Mouse (Mus musculus) cerebellum, adult 2 months (tissue): ENCODE measurements at regions not wholly inside any gene's neighbourhood (a gene's known extent, or its start where the extent isn't known, plus 50 kb on each side); places are given as distances from the start of the nearest gene placed in this dataset.

Experiments
- CTCF ChIP-seq: fragments of 200-500 bp; IDR thresholded peaks from 2 replicates; pipeline ENCODE4 v1.5.1; 2011; ENCODE audit warnings: low read depth, mild to moderate bottlenecking, control low read depth, low read length, moderate library complexity, borderline replicate concordance; ENCODE audit not compliant: insufficient read depth
- POLR2A ChIP-seq: fragments of 200-500 bp; IDR thresholded peaks from 2 replicates; pipeline ENCODE4 v1.6.1; 2011; ENCODE audit warnings: low read length, control low read depth, borderline replicate concordance; ENCODE audit not compliant: insufficient read depth

DNA sequence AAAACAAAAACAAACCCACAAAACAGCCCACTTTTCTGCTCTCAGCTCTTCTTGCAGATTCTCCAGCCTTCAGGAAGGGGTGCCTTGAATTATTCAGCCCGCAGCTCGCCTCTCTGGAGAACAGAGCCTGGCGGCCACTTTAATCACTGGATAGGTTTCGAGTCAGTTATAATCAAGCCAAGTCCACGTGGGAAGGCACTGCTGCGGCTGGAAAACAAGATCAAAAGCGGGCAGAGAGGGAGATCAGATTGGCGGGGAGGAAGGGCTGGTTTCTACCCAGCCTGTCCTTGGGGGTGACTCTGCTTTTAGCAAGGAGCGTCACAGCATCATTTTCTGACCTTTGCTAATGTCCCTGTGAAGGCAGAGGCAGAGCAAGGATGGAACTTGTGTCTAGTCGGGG, 86.7 kb upstream of the Zc3h12a start:
- TF ChIP-seq CTCF (no peak), POLR2A (no peak)
